Mouse (Mus musculus): ENCODE results near the gene Trpv1.

Gene Trpv1

DNA sequence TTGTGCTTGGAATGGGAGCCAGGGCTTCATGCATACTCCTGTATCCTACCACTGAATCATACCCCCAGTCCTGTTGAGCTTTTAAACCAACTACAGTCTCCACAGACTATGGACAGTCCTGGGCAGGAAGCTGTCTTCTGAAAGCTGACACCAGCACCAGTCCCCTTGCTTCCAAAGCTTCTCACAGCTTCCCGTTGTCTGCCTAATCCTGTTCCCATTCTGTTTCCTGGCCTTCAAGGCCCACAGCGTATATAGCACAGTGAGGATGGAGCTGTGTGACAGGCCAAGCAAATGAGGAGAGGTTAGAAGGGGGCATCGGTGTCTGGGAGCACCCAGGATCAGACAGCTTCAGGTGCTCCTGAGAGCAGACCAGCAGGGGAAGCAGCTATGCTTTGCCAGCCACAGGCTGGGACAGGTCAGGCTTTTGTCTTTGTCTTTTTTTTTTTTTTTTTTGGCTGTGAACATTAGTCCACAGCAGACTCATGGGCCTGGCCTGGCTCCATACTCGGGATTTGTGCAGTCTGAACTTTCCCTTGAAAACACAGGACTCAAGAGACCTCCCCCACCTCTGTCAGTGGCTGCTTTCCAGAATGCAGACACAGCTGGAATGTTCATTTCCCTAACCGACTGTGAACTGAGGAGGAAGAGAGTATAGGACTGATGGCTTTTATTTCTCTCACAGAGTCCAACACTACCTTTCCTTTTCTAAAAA, 2.1 kb downstream of the Trpv1 start:
- DNase-seq, result peak; percentile 21

DNA sequence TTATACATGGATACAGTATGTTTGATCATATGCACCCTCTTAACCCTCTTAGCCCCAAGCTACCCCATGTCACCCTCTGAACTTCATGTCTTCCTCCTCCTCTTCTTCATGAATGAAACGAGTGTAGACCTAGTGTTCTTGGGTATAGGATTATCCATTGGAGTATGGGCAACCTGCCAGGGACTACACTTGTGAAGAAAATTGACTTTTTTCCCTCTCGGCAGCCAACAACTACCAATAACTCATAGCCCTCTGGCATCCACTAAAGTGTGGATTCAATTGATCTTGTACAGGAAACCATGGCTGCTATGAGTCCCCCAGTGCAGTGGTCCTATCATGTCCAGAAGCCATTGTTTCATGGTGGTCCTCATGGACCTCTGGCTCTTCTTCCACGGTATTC, 2.6 kb downstream of the Trpv1 start:
- no peak for DNase-seq

DNA sequence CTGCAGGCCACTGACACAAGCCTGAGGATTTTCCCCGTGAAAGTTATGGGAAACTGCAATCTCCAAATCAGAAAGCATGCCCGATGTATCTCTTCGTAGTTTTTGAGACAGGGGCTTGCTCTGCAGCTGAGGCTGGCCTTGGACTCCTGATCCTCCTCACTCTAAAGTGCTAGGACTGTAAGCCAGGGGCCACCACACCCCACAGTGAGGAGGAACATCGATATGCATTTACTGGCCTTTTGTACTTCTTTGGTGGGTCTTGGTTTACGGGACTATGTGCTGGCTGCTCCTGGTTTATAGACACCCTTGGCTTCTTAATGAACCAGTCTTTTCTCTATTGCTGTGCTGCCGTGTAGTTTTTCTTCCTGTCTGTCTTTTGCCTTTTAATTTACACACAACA, 8.1 kb downstream of the Trpv1 start:
- DNase-seq, result no peak

DNA sequence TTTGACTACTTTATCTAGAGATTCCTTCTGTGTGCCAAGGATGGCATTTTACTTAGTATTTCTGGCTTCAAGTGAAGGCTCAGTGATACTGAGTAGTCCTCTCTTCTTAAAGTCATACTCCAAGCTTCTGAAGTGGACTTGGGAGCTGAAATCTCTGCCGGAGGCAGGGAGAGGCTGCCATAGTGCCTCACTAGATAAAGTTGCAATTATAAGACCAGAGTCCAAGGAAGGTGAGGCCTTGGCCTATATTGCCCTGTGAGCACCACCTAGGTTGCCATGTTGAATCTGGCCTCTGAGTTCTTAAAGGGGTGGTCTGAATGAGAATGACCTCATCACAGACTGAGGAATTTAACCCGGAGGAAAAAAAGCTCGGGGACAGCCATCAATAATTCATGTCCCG, 8.7 kb downstream of the Trpv1 start:
- DNase-seq, result no peak

DNA sequence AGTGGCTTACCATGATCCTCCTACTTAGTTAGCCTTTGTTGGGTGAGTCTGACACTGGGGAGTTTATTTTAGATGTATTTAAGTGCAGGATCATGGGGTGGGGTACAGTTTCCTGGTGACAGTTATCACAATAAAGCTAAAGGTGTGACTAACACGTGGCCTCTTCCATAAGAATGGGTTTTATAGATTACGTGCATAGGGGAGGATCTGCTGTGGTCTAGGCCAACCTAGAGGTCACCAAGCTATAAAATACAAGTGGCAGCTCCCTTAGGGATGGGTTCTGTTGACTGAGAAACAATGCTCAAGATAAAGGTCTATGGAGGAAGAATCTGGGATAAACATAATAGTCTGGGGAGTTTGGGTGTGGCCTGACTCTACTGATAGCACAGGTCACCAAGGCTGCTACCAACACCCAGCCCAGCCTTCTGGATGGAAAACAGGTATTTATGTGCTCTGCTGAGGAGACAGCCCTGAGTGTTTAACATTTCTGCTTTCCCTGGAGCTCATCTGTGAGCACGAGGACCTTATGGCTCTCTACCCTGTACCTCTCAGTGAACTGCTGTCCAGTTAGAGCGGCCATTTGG, 23.4 kb downstream of the Trpv1 start:
- no peak for DNase-seq

DNA sequence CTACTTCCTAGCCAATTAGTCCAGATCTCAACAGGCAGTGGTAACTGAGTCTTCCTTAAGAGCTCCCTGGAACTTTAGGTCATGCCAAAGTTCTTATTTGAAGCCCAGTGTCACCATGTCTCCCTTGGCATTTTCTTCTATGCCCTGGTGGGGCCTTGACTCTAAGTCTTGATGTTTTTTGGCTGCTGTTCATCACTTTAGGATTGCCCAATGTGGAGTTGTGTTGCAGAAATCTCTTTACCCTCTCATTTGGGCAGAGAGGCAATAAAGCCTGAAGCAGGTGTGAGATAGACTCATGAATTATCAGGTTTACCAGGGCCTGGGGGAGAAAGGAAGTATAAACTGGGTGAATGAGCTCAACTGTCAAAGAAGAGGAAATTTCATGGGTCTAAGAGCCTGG, 24.6 kb downstream of the Trpv1 start:
- no peak for DNase-seq

DNA sequence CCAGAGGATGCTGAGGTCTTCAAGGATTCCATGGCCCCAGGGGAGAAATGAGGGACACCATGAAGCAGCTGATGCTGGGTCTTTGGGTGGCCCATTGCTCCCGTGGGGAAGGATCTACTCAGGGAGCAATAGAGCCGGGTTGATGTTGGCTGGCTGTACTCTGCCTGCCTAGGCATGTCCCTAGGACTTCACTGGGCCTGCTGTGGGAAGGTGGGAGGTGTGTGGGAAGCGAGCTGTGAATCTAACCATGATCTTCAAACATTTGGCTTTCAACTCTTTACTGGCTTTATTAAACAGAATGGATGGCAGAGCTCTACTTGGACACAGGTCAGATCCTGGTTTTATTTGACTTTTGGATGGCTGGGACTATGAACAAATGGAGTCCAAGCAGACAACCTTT, 26.4 kb downstream of the Trpv1 start:
- DNase-seq, result no peak

DNA sequence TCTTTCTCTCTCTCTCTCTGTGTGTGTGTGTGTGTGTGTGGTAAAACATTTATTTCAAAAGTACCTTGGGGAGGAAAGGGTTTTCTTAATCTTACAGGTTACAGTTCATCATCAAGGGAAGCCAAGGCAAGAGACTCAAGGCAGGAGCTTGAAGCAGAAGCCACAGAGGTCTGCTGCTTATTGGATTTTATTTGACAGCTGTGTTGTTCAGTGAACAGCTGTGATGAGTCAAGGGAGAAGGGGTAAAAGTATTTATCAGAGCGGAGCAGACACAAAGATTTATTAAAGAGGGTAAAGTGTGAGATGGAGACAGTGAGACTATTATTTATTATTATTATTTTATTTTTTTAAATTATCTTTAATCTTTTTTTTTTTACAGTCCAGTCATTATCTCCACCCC, 27.3 kb downstream of the Trpv1 start:
- no peak for DNase-seq

DNA sequence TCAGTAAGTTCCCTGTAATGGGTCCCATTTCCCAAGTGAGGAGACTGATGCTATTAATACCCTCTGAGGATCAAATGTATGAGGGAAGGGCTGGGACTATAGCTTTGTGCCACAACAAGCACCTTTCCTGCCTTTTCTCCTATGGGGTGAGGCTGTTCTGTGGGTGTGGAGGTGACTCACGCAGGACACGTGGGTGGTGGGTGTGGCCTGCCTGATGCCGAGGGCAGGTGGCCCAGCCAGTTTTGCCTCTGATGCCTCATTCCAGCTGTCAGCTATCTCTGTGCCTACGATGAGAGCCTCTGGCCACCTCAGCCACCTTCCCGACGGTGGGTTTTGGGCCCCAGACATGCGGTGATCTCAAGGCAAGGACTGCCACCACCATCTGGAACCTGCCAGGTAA, 33.2 kb downstream of the Trpv1 start, which contains the start of gene Trpv3:
Gene Trpv3, plus strand, starts transcription at position 122 of the 400 bp plus-strand sequence.
- DNase-seq, result no peak

DNA sequence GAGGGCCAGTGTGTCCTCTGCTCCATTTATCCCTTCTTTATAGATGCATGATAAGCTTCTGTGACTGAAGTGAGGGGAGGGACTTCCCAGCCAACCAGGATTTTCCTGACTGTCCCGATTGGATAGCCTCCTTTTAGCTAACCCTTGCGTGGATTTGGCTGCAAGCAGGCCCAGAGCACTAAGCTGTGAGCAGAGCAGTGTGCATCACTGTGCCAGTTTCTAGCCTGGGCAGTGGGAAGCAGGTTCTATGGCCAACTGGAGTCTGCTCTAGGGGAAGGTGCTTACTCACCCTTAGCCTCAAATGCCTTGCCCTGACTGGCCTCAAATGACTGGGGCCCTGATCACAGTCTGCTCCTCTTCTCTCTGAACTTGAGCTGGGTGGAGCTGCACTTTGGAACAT, 40.7 kb downstream of the Trpv1 start:
- no peak for DNase-seq

DNA sequence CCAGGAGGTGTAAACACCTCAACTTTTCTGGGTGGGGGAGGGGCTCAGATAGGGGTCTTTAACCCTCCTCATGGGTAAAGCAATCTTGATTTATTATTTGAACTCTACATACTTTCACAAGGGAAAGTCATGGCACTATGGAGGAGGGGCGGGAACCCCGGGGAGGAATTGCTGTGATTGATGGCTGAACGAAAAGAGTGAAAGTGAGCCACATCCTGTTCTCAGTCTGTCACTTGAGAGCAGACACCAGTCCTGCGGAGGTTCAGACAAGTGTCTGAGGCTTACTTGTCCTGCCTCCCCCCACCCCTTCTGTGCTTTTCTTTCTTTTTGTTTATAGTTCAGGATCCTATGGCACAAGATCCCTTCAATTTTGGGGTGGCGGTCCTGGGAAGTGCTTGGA, 46.6 kb downstream of the Trpv1 start:
- DNase-seq, result no peak

DNA sequence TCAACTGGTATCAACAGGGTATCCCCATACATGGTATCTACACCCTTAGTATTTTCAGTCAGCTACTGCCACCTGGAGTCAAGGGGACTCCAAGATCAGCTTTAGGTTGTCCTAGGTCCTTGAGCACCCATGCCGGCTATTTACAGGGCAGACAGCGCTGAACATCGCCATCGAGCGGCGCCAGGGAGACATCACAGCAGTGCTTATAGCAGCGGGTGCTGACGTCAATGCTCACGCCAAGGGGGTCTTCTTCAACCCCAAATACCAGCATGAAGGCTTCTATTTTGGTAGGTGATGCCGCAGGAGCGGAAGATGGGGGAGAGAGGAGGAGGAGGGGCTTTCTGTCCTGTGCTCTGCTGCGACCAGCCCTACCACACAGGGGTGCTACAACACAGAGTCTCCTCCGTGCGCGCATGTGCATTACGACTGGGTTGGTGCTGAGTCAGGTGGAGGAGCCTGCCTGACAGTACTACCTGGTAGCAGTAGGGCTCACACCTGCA, 47.5 kb downstream of the Trpv1 start:
- peak; percentile 57 for DNase-seq

DNA sequence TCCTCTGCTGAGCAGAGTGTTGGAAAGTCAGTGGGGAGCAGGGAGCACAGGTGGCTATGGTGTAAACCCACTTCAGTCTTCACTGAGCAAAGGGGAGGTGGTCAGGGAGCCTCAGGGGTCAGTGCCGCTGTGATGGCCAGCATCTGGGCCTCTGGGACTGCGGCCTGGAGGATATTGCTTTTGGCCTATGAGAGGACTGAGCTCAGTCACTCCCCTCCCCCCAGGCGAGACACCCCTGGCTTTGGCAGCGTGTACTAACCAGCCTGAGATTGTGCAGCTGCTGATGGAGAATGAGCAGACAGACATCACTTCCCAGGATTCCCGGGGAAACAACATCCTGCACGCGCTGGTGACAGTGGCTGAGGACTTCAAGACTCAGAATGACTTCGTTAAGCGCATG, 49.3 kb downstream of the Trpv1 start:
- peak; percentile 25 for DNase-seq

DNA sequence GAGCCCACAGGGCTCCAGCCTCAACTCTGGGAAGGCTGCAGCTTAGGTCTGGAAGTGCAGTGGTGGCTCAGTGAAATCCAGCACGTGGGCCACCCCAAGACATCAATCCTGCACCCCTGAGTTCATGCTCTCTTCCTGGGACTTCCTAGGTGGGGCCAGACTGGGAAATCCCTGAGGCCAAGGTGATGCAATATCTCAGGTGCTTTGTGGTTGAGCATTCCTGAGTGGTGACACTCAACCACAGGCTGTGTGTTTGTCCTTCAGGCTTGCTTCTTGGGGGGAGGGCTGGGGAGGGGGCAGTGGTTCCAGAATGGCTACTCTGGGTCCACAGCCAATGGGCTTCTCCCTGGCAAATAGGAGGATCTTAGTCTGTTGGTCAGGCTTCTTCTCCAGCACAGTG, 49.8 kb downstream of the Trpv1 start:
- DNase-seq, result peak; percentile 31

DNA sequence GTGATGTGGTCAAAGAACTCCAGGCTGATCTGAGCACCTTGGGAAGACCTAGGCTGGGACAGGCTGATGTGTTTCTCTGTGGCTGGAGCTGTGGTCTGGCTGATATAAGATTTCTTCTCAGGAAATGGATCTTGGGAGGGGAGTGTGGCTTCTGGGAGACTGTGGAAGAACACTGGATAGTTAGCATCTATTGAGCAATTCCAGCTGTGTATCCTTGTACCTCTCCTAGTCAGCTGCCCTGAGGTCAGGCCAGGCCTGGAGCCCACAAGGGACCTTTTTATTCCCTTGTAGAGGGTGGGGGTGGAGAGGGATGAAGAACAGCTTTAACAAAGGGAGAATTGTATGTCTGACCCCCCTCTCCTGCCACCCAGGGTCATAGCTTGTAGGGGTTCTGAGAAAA, 50.3 kb downstream of the Trpv1 start:
- DNase-seq, result no peak

DNA sequence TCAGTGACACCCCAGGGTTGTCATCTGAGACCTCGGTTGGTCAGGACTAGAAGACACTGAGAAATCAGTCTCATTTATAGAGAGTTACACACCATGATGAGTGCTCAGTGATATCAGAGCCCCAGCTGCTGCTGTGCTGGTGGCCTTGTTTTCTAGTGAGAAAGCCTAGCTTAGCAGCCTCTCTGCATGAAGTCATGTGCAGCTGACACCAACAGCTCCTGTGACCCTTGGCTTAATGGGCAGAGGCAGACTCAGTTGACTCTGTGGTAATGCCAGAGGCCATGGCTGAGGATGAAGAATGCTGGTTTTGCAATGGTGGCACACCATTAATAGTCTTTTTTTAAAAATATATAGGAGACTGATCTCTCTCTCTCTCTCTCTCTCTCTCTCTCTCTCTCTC, 55.5 kb downstream of the Trpv1 start:
- DNase-seq, result no peak

DNA sequence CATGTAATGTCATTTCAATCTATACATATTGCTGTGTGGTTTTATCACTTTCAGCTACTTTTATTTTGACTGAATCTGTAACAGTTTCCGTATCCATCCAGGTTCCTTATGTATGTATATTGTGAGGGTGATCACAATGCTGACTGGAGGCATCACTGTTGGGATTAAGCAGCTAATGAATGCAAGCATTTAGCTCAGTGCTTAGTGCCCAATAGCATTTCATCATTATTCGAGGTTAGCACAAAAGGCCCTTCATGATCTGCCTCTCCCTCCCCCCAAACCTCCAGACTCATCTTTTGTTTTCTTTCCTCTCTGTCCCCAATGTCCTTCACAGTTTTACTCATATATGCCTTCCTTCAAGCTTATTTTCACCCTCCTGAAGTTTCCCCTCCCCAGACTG, 69.0 kb downstream of the Trpv1 start:
- DNase-seq, result no peak

Data from lung, postnatal 36 days (tissue).